Mouse (Mus musculus): Measurements from ENCODE around the gene Kif1b. TPM values are rescaled to one million over a fixed set of nuclear protein-coding genes. Genes with fewer than 3 reads are reported as not detected.
A peak's percentile ranks its signal among the peaks of the same experiment; 100 is the strongest.

Gene Kif1b
- polyA plus RNA-seq, 1 experiment from 2014 or later, result 34.4 TPM

GRCm38 (mm10) chr4:149291061-149291460 is 16.4 kb downstream of the Kif1b start:
- no peak overlapping the region for H3K4me3 ChIP-seq (ENCODE audit: low read depth, low read length)
- H3K27me3 ChIP-seq (replicated peaks; ENCODE audit: control insufficient read depth, insufficient read depth, low read length), result no peaks in the 10 kb centered on the region
- peaks cover 11% of the 10 kb centered on the region; the same call in 1 of the 2 replicates for H3K36me3 ChIP-seq (ENCODE audit: control insufficient read depth, insufficient read depth, low read length)
- WGBS, result 89% methylated on average over 9 of the region's 9 CpGs
- no peaks in the 10 kb centered on the region for H3K9me3 ChIP-seq (ENCODE audit: control insufficient read depth, low read length)
- DNase-seq (ENCODE audit: low spot score) (no peak), ATAC-seq (replicated peaks; ENCODE audit: low FRiP score, low TSS enrichment, low read depth) (no peak)
- H3K27ac ChIP-seq (ENCODE audit: low read depth), result no peak overlapping the region
- H3K9ac ChIP-seq (ENCODE audit: low read length), result no peak overlapping the region
- H3K4me2 ChIP-seq (ENCODE audit: low read length), result no peak overlapping the region
- H3K4me1 ChIP-seq (replicated peaks; ENCODE audit: control insufficient read depth, insufficient read depth, low read length), result peaks cover 14% of the 10 kb centered on the region; the same call in 1 of the 2 replicates

DNA sequence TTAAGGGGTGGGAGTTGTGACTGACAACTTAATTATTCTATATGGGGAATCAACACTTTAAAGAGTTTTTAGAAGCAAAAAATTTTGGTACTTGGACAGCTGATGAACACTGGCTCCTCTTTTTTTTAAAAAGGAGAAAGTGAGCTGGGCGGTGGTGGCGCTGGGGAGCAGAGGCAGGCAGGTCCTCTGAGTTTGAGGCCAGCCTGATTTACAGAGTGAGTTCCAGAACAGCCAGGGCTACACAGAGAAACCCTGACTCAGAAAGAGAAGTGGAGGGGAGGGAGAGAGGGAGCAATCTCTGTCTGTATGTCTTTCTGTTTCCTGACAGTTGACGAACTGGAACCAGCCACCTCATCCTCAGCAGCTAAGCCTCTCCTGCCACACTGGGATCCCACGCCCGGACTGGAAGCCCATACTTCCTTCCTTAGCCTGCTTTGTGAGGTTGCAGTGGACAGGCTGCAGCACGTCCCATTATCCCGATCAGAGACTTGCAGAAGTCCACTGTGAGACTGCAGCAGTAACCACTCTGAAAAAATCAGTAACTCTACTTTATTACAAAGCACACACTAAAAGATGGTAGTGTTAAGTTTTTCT is 17.2 kb downstream of the Kif1b start:
- Histone ChIP-seq H3K27ac (ENCODE audit: low read depth) (no peak overlapping the region), H3K9me3 (ENCODE audit: control insufficient read depth, low read length) (no peaks in the 10 kb centered on the region), H3K36me3 (ENCODE audit: control insufficient read depth, insufficient read depth, low read length) (peaks cover 11% of the 10 kb centered on the region; the same call in 1 of the 2 replicates), H3K9ac (ENCODE audit: low read length) (no peak overlapping the region), H3K4me3 (ENCODE audit: low read depth, low read length) (no peak overlapping the region), H3K27me3 (replicated peaks; ENCODE audit: control insufficient read depth, insufficient read depth, low read length) (no peaks in the 10 kb centered on the region), H3K4me1 (replicated peaks; ENCODE audit: control insufficient read depth, insufficient read depth, low read length) (peaks cover 11% of the 10 kb centered on the region; the same call in 1 of the 2 replicates), H3K4me2 (ENCODE audit: low read length) (no peak overlapping the region)
- no peak for ATAC-seq (replicated peaks; ENCODE audit: low FRiP score, low TSS enrichment, low read depth)
- DNase-seq (ENCODE audit: low spot score), result no peak
- WGBS, result 86% methylated on average over 7 of the region's 7 CpGs

DNA sequence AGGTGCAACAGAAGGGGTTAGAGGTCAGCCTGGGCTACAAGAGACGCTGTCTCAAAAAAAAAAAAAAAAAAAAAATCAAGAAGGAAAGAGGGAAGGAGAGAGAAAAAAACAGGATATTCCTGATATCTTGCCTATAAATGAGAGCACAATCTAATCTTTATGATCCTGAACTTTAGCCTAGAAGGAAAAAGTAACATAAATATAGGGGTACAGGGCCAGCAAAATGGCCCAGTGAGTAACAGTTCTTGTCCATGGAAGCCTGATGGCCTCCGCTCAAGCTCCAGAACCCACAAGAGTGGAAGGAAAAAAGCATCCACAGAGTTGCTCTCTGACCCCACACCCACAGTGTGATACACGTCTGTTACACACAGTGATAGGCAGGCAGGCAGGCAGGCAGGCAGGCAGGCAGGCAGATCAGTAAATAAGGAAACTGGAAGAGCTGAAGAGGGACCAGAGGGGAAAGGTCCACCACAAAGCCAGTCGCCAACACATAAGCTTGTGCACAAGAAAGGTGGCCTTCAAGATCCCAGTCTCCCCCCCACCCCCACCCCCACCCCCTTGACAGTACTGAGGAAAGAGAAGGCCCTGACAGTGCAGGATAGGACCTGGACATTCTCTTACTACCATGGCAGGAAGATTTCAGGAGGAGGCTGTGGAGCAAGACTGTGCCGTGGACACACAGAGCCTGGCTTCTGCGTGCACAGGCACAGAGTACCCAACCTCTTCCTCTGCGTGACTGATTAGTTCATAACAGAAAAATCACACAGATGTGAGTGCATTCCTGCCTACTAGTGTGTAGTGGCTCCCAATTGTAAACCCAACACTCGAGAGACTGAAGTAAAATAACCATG is 21.0 kb downstream of the Kif1b start:
- DNase-seq (ENCODE audit: low spot score) (no peak), ATAC-seq (replicated peaks; ENCODE audit: low FRiP score, low TSS enrichment, low read depth) (no peak)
- Histone ChIP-seq H3K27me3 (replicated peaks; ENCODE audit: control insufficient read depth, insufficient read depth, low read length) (no peaks in the 10 kb centered on the region), H3K27ac (ENCODE audit: low read depth) (no peak overlapping the region), H3K36me3 (ENCODE audit: control insufficient read depth, insufficient read depth, low read length) (peaks cover 11% of the 10 kb centered on the region; the same call in 1 of the 2 replicates), H3K4me1 (replicated peaks; ENCODE audit: control insufficient read depth, insufficient read depth, low read length) (peaks cover 10% of the 10 kb centered on the region), H3K4me3 (ENCODE audit: low read depth, low read length) (no peak overlapping the region), H3K4me2 (ENCODE audit: low read length) (no peak overlapping the region), H3K9me3 (ENCODE audit: control insufficient read depth, low read length) (no peaks in the 10 kb centered on the region), H3K9ac (ENCODE audit: low read length) (no peak overlapping the region)
- 58% methylated on average over 8 of the region's 8 CpGs for WGBS

DNA sequence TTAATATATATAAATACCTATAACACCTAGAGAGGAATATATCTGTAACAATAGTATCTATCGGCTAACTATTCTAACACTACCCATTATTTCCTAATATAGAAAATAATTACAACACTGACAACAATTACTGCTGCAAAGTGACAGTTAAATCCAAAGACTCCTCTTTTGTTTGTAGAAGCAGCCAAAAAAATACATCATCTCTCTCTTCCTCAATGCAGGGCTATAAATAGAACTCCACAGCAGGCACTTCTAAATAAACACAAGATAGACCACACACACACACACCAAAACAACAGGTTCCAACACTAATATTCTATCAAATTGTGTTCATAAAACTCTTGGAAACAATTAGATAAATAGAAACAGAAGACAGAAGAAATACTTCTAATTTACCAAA is 21.8 kb downstream of the Kif1b start:
- Histone ChIP-seq H3K27ac (ENCODE audit: low read depth) (no peak overlapping the region), H3K9me3 (ENCODE audit: control insufficient read depth, low read length) (no peaks in the 10 kb centered on the region), H3K9ac (ENCODE audit: low read length) (no peak overlapping the region), H3K4me1 (replicated peaks; ENCODE audit: control insufficient read depth, insufficient read depth, low read length) (peaks cover 10% of the 10 kb centered on the region), H3K4me2 (ENCODE audit: low read length) (no peak overlapping the region), H3K4me3 (ENCODE audit: low read depth, low read length) (no peak overlapping the region), H3K27me3 (replicated peaks; ENCODE audit: control insufficient read depth, insufficient read depth, low read length) (no peaks in the 10 kb centered on the region), H3K36me3 (ENCODE audit: control insufficient read depth, insufficient read depth, low read length) (peaks cover 5% of the 10 kb centered on the region; the same call in 1 of the 2 replicates)
- ATAC-seq (replicated peaks; ENCODE audit: low FRiP score, low TSS enrichment, low read depth) (no peak), DNase-seq (ENCODE audit: low spot score) (no peak)
- 73% methylated on average over 1 of the region's 1 CpGs for WGBS

- H3K4me3 ChIP-seq (ENCODE audit: low read depth, low read length), result no peak overlapping the region
- H3K4me1 ChIP-seq (replicated peaks; ENCODE audit: control insufficient read depth, insufficient read depth, low read length), result peaks cover 13% of the 10 kb centered on the region
- WGBS, result 81% methylated on average over 3 of the region's 3 CpGs
These were observed 24.5 kb downstream of the Kif1b start for GRCm38 (mm10) chr4:149283018-149283417.

DNA sequence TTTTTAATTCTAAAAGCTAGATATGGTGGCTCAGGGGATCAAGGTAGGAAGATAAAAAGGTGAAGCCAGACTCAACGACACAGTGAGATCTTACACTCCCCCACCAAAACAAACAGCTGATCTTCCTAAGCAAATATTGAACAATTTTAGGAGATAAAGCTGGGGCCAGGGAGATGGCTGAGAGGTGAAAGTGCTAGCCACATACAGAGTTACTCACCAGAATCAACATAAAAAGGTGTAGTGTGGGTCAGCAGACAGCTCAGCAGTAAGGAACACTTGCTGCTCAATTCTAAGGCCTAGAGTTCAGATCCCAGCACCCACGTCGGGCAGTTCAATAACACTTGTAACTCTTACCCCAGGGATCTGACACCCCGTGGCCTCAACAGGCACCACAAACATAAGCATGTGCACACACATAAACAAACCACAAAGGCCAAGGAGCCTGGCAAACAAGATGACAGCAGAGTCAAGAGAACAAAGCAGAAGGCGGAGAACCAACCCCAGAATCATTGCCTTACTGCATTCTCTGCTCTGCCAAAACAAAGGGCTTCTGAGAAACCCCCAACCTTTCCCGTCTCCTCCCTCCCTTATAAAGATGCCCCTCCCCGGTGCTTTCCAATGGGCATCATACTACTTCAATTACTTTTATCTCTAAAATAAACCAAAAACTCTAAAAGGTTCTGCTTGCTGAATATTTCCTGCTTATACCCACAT is 25.3 kb downstream of the Kif1b start:
- H3K9ac ChIP-seq (ENCODE audit: low read length), result no peak overlapping the region
- no peaks in the 10 kb centered on the region for H3K27me3 ChIP-seq (replicated peaks; ENCODE audit: control insufficient read depth, insufficient read depth, low read length)
- no peak for ATAC-seq (replicated peaks; ENCODE audit: low FRiP score, low TSS enrichment, low read depth)
- H3K36me3 ChIP-seq (ENCODE audit: control insufficient read depth, insufficient read depth, low read length), result no peaks in the 10 kb centered on the region
- H3K4me3 ChIP-seq (ENCODE audit: low read depth, low read length), result no peak overlapping the region
- 68% methylated on average over 7 of the region's 7 CpGs for WGBS
- DNase-seq (ENCODE audit: low spot score), result no peak
- no peak overlapping the region for H3K27ac ChIP-seq (ENCODE audit: low read depth)
- no peaks in the 10 kb centered on the region for H3K9me3 ChIP-seq (ENCODE audit: control insufficient read depth, low read length)
- H3K4me2 ChIP-seq (ENCODE audit: low read length), result no peak overlapping the region
- H3K4me1 ChIP-seq (replicated peaks; ENCODE audit: control insufficient read depth, insufficient read depth, low read length), result peaks cover 21% of the 10 kb centered on the region

More at GRCm38 (mm10) chr4:149283018-149283417, 24.5 kb downstream of the Kif1b start:
- no peak for DNase-seq (ENCODE audit: low spot score)
- Histone ChIP-seq H3K27me3 (replicated peaks; ENCODE audit: control insufficient read depth, insufficient read depth, low read length) (no peaks in the 10 kb centered on the region), H3K36me3 (ENCODE audit: control insufficient read depth, insufficient read depth, low read length) (no peaks in the 10 kb centered on the region), H3K9ac (ENCODE audit: low read length) (no peak overlapping the region), H3K4me2 (ENCODE audit: low read length) (no peak overlapping the region), H3K9me3 (ENCODE audit: control insufficient read depth, low read length) (no peaks in the 10 kb centered on the region), H3K27ac (ENCODE audit: low read depth) (no peak overlapping the region)
- no peak for ATAC-seq (replicated peaks; ENCODE audit: low FRiP score, low TSS enrichment, low read depth)

DNA sequence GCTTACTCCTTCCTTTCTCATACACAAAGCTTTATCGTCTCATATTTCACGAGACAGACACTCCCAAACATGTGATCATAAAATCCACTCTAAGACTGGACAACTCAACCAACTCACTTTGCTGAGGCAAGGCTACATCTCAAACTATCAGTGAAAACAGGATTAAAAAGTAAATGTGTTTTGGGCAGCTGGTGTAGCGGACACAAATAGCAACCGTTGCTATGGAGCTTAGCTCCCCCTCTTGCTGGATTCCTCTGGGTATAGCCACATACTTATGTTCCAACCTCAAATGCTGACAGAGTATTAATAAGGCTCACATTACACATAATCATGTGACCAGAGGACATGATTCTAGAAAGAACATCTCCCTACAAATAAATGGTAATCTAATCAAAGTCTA is 29.9 kb downstream of the Kif1b start:
- Histone ChIP-seq H3K4me2 (ENCODE audit: low read length) (peak overlapping the region; percentile 18; the same call in 1 of the 2 replicates), H3K4me1 (replicated peaks; ENCODE audit: control insufficient read depth, insufficient read depth, low read length) (peaks cover 11% of the 10 kb centered on the region), H3K9ac (ENCODE audit: low read length) (no peak overlapping the region), H3K27ac (ENCODE audit: low read depth) (no peak overlapping the region; the same call in 1 of the 2 replicates), H3K4me3 (ENCODE audit: low read depth, low read length) (no peak overlapping the region), H3K36me3 (ENCODE audit: control insufficient read depth, insufficient read depth, low read length) (peaks cover 22% of the 10 kb centered on the region), H3K9me3 (ENCODE audit: control insufficient read depth, low read length) (0 out of 2 replicates have a peak, but pooled peaks cover 2% of the 10 kb centered on the region), H3K27me3 (replicated peaks; ENCODE audit: control insufficient read depth, insufficient read depth, low read length) (no peaks in the 10 kb centered on the region)
- 53% methylated on average over 4 of the region's 4 CpGs for WGBS
- DNase-seq (ENCODE audit: low spot score) (no peak), ATAC-seq (replicated peaks; ENCODE audit: low FRiP score, low TSS enrichment, low read depth) (peak; percentile 77; the same call in 1 of the 2 replicates)

DNA sequence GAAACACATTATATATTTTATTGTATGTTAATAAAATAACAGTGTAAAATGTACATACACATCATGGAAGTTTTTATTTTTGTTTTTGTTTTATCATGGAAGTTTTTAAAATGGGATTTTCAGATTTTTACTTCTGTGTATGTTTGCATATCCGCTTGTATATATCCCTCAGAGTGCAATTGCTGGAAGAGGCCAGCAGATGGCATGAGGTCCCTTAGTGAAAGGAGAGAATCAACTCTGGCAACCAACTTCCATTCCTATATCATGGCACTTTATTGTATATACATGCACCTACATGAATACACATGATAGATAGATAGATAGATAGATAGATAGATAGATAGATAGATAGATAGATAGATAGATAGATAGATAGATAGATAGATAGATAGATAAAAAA is 34.4 kb downstream of the Kif1b start:
- WGBS, result 100% methylated on average over 1 of the region's 1 CpGs
- Histone ChIP-seq H3K9ac (ENCODE audit: low read length) (no peak overlapping the region), H3K4me1 (replicated peaks; ENCODE audit: control insufficient read depth, insufficient read depth, low read length) (peaks cover 8% of the 10 kb centered on the region), H3K27me3 (replicated peaks; ENCODE audit: control insufficient read depth, insufficient read depth, low read length) (no peaks in the 10 kb centered on the region), H3K36me3 (ENCODE audit: control insufficient read depth, insufficient read depth, low read length) (peaks cover 43% of the 10 kb centered on the region), H3K4me2 (ENCODE audit: low read length) (no peak overlapping the region), H3K4me3 (ENCODE audit: low read depth, low read length) (no peak overlapping the region), H3K27ac (ENCODE audit: low read depth) (no peak overlapping the region), H3K9me3 (ENCODE audit: control insufficient read depth, low read length) (0 out of 2 replicates have a peak, but pooled peaks cover 2% of the 10 kb centered on the region)
- DNase-seq (ENCODE audit: low spot score), result peak; percentile 38
- ATAC-seq (replicated peaks; ENCODE audit: low FRiP score, low TSS enrichment, low read depth), result no peak
